Mouse (Mus musculus) testis, adult 2 months (tissue): ENCODE measurements around the gene Mitf.

Experiments used
- CTCF ChIP-seq: fragments of 200-500 bp; IDR thresholded peaks from 2 replicates; pipeline ENCODE4 v1.5.1; 2012; ENCODE audit warnings: low read depth, mild to moderate bottlenecking, inconsistent platforms, low read length, moderate library complexity; ENCODE audit not compliant: control insufficient read depth, insufficient read depth, insufficient replicate concordance
- POLR2A ChIP-seq: fragments of 200-500 bp; IDR thresholded peaks from 2 replicates; pipeline ENCODE4 v1.6.1; 2012; ENCODE audit warnings: low read depth, mild to moderate bottlenecking, inconsistent platforms, low read length, moderate library complexity; ENCODE audit not compliant: control insufficient read depth

DNA sequence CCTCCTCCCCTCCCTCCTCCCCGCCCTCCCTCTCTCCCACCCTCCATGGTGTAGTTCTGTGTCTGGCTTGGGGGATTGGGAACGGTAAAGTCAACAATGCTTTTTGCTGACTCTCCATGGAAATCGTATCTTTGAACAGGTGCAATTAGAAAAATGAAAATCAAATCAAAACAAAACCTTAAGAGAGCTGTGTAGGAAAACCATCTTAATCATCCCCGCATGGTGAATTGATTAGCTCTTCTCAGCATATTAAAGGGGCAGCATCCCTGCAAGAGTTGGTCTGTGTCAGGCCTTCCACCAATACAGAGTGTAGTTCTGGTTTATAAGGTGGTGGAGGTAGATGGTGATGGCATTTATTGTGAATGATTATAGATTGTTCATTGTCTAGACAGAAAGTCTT is 20.0 kb upstream of the Mitf start:
- TF ChIP-seq CTCF (no peak), POLR2A (no peak)
